Mouse (Mus musculus): ENCODE measurements around the gene Sema4d. TPM values are rescaled to one million over a fixed set of nuclear protein-coding genes. Genes with fewer than 3 reads are reported as not detected.

Sema4d gene
- polyA plus RNA-seq, 1 experiment from 2014 or later: 12.3 TPM

DNA sequence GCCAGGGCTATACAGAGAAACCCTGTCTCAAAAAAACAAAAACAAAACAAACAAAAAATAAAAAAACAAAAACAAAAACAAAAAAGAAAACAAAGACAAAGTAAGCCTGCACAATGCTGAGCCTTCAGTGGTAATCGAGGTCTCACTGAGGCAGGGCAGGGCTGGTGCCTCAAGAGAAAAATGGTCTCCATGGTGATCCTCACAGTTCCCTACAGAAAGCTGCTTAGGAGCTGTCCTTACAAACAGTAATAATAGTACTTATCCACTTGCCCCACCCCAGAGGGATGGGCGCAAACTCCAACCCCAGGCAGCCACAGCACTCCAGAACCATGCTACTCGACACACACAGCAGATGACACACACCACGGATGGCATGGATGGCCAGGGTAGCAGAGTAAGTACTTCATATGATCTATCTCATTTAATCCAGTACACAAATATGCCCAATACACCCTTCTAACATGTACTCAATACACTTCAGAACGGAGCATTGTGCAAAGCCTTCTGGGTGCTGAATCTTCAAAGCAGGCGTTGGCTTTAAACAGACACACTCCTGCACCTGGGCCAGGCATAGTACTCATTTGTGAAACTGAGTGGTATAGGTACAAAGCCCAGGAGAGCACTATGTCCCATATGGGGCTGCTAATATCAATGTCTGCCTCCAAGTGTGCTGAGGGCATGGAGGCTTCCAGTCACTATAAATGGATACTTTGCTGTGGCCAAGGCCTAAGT, 34.1 kb downstream of the Sema4d start:
- Histone ChIP-seq H3K4me3 (ENCODE audit: low read depth, low read length) (no peak overlapping the region), H3K36me3 (ENCODE audit: insufficient read depth) (no peaks in the 10 kb centered on the region), H3K9ac (no peak overlapping the region), H3K4me1 (ENCODE audit: insufficient read depth) (0 out of 2 replicates have a peak, but pooled peaks cover 3% of the 10 kb centered on the region), H3K27me3 (ENCODE audit: insufficient read depth, low read length) (no peaks in the 10 kb centered on the region), H3K9me3 (ENCODE audit: low read depth, low read length) (no peaks in the 10 kb centered on the region), H3K27ac (ENCODE audit: low read depth) (no peak overlapping the region), H3K4me2 (no peak overlapping the region)
- WGBS: 94% methylated on average over 6 of the region's 6 CpGs
- ATAC-seq (ENCODE audit: insufficient read depth): no peak
- no peak for TF ChIP-seq CTCF (IDR thresholded peaks at IDR 0.05; ENCODE audit: low read depth)
- DNase-seq: no peak

DNA sequence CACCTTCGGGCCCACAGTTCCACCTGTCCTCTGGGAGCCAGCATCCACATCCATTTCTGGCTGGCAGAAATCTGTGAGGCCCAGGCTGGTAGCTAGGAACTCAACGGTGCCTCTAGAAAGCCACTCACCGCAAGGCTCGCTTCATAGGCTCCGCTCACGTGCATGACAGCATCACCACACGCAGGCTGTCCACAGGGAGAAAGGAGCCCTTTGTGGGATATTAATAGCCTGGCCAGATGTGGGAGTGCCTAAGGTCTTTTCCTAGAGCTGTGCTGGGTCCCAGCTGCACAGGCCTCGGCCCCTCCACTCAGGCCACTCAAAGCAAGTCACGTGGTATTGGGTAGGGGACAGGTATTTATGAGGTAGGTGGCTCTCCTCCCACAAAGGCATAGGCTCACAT, 35.1 kb downstream of the Sema4d start:
- H3K9me3 ChIP-seq (ENCODE audit: low read depth, low read length): no peaks in the 10 kb centered on the region
- no peak overlapping the region for H3K27ac ChIP-seq (ENCODE audit: low read depth)
- WGBS: 53% methylated on average over 9 of the region's 9 CpGs
- no peak for TF ChIP-seq CTCF (IDR thresholded peaks at IDR 0.05; ENCODE audit: low read depth)
- H3K4me2 ChIP-seq: no peak overlapping the region
- no peak overlapping the region for H3K4me3 ChIP-seq (ENCODE audit: low read depth, low read length)
- H3K4me1 ChIP-seq (ENCODE audit: insufficient read depth): 0 out of 2 replicates have a peak, but pooled peaks cover 3% of the 10 kb centered on the region
- no peaks in the 10 kb centered on the region for H3K36me3 ChIP-seq (ENCODE audit: insufficient read depth)
- no peak for DNase-seq
- no peak overlapping the region for H3K9ac ChIP-seq
- H3K27me3 ChIP-seq (ENCODE audit: insufficient read depth, low read length): no peaks in the 10 kb centered on the region
- ATAC-seq (ENCODE audit: insufficient read depth): no peak; the same call in 1 of the 2 replicates

DNA sequence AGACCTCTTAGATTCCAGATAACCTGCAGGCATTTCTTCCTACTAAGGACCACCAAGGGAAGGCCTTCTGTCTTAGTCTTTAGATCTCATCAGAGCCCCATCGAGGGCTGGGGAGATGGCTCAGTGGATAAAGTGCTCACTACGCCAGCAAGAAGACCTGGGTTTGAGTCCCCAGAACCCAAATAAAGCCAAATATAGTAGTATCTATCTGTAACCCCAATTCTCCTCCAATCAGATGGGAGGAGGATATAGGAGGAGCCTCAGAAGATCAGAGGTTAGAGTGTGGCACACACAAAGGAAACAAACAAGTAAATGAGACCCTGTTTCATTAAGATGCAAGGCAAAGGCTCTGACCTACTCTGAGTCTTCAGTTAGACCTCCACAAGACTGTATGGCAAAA, 36.4 kb downstream of the Sema4d start:
- no peak for ATAC-seq (ENCODE audit: insufficient read depth)
- H3K27me3 ChIP-seq (ENCODE audit: insufficient read depth, low read length): no peaks in the 10 kb centered on the region
- H3K27ac ChIP-seq (ENCODE audit: low read depth): no peak overlapping the region
- H3K4me1 ChIP-seq (ENCODE audit: insufficient read depth): 0 out of 2 replicates have a peak, but pooled peaks cover 3% of the 10 kb centered on the region
- H3K4me2 ChIP-seq: no peak overlapping the region
- no peak overlapping the region for H3K4me3 ChIP-seq (ENCODE audit: low read depth, low read length)
- H3K9ac ChIP-seq: no peak overlapping the region
- no peaks in the 10 kb centered on the region for H3K36me3 ChIP-seq (ENCODE audit: insufficient read depth)
- no peaks in the 10 kb centered on the region for H3K9me3 ChIP-seq (ENCODE audit: low read depth, low read length)
- no peak for DNase-seq
- 58% methylated on average over 2 of the region's 2 CpGs for WGBS
- TF ChIP-seq CTCF (IDR thresholded peaks at IDR 0.05; ENCODE audit: low read depth): no peak

DNA sequence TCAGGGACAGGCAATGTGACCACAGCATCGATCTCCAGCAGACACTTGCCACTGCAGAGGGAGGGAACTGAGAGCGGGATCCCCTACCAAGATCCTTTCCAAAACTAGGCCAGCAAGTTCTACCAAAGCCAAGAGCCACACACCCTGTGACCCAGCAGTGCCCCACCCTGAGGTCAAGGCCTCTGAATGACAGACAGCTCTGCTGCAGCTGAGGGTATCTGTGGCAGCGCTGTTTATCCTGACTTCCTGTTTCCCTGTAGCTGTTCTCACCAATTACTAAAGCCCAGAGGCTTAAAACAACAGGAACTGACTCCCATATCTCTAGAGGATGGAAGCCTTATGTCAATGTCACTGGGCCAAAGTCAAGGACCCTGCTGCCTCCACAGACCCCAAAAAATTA, 37.0 kb downstream of the Sema4d start:
- Histone ChIP-seq H3K27ac (ENCODE audit: low read depth) (no peak overlapping the region), H3K4me3 (ENCODE audit: low read depth, low read length) (no peak overlapping the region), H3K4me2 (no peak overlapping the region), H3K27me3 (ENCODE audit: insufficient read depth, low read length) (no peaks in the 10 kb centered on the region), H3K9ac (no peak overlapping the region), H3K4me1 (ENCODE audit: insufficient read depth) (no peaks in the 10 kb centered on the region), H3K36me3 (ENCODE audit: insufficient read depth) (no peaks in the 10 kb centered on the region), H3K9me3 (ENCODE audit: low read depth, low read length) (no peaks in the 10 kb centered on the region)
- ATAC-seq (ENCODE audit: insufficient read depth) (no peak), DNase-seq (peak; percentile 32)
- WGBS: 28% methylated on average over 3 of the region's 3 CpGs
- no peak for TF ChIP-seq CTCF (IDR thresholded peaks at IDR 0.05; ENCODE audit: low read depth)

DNA sequence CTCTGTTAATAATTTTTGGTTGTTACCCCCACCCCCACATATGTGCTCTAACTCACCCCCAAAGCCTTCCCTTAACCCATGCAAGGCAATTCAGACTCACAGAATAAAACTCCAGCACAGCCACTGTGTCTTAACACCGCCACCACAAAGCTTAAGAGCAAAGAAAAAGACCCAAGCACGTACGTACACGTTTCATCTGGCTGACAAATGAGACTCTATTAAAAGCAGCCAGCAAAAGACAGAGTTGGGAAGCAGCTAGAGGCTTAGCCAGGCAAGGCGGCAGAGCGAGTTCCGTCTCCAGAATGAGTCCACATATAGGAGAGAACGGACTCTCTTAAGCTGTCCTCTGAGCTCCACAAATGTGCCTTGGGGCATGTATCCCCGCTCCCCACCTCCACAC, 37.5 kb downstream of the Sema4d start:
- no peak overlapping the region for H3K9ac ChIP-seq
- ATAC-seq (ENCODE audit: insufficient read depth) (no peak), DNase-seq (no peak)
- H3K27ac ChIP-seq (ENCODE audit: low read depth): no peak overlapping the region
- 53% methylated on average over 9 of the region's 9 CpGs for WGBS
- H3K9me3 ChIP-seq (ENCODE audit: low read depth, low read length): no peaks in the 10 kb centered on the region
- H3K4me1 ChIP-seq (ENCODE audit: insufficient read depth): no peaks in the 10 kb centered on the region
- no peak for TF ChIP-seq CTCF (IDR thresholded peaks at IDR 0.05; ENCODE audit: low read depth)
- no peak overlapping the region for H3K4me3 ChIP-seq (ENCODE audit: low read depth, low read length)
- H3K36me3 ChIP-seq (ENCODE audit: insufficient read depth): no peaks in the 10 kb centered on the region
- no peaks in the 10 kb centered on the region for H3K27me3 ChIP-seq (ENCODE audit: insufficient read depth, low read length)
- no peak overlapping the region for H3K4me2 ChIP-seq

DNA sequence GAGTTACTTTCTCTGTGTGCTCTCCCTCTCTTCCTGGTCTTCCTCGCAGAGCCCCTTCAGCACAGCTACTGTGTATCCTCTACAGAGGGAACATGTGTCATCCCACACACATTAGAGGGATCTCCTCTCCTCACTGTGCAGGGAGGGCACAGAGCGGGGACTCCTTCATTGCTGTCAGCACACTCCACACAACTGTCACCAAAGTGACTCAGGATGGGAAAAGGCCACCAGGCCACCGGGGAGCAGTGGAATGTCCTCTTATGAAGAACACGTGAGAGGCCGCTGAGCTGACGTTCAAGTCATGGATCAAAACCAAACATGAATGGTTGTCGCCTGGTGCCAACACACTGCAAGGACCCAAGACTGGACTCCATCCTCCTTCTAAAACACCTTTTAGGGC, 38.0 kb downstream of the Sema4d start:
- no peak for DNase-seq
- Histone ChIP-seq H3K9me3 (ENCODE audit: low read depth, low read length) (no peaks in the 10 kb centered on the region), H3K27ac (ENCODE audit: low read depth) (no peak overlapping the region), H3K9ac (no peak overlapping the region), H3K4me2 (no peak overlapping the region), H3K36me3 (ENCODE audit: insufficient read depth) (no peaks in the 10 kb centered on the region), H3K27me3 (ENCODE audit: insufficient read depth, low read length) (no peaks in the 10 kb centered on the region), H3K4me1 (ENCODE audit: insufficient read depth) (no peaks in the 10 kb centered on the region), H3K4me3 (ENCODE audit: low read depth, low read length) (no peak overlapping the region)
- ATAC-seq (ENCODE audit: insufficient read depth): no peak
- TF ChIP-seq CTCF (IDR thresholded peaks at IDR 0.05; ENCODE audit: low read depth): no peak
- WGBS: 68% methylated on average over 7 of the region's 7 CpGs

DNA sequence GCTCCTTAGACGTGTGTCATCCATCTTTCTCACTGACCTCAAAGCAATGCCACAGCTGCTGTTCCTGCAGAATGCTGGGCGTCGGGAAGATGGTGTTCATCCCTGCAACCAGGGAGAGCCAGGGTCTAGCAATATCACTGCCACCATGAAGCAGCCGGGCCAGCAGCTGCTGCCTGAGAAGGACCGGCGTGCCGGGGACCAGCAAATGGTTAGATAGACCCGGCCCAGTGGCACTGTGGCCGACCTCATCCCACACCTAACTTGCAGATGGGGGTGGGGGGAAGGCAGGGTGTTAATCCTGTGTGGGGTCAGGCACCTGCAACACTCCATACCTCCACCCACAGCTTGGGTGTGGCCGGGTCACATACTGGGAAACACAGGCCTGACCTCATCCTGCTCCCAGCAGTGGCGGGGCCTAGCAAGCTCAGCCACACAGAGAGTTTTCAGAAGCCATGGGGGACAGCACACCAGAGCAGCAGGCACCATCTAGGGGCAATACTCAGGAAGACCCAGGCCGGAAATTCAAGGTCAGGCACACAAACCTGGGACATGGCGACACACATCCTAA, 38.9 kb downstream of the Sema4d start:
- Histone ChIP-seq H3K4me2 (no peak overlapping the region), H3K36me3 (ENCODE audit: insufficient read depth) (no peaks in the 10 kb centered on the region), H3K9ac (no peak overlapping the region), H3K27ac (ENCODE audit: low read depth) (no peak overlapping the region), H3K9me3 (ENCODE audit: low read depth, low read length) (no peaks in the 10 kb centered on the region), H3K4me3 (ENCODE audit: low read depth, low read length) (no peak overlapping the region), H3K27me3 (ENCODE audit: insufficient read depth, low read length) (no peaks in the 10 kb centered on the region), H3K4me1 (ENCODE audit: insufficient read depth) (peaks cover 3% of the 10 kb centered on the region)
- no peak for ATAC-seq (ENCODE audit: insufficient read depth)
- TF ChIP-seq CTCF (IDR thresholded peaks at IDR 0.05; ENCODE audit: low read depth): no peak
- DNase-seq: no peak
- WGBS: 59% methylated on average over 13 of the region's 13 CpGs

All from lung, embryonic 14.5 days (tissue).